Mouse (Mus musculus) neural tube, postnatal 0 days (tissue): ENCODE measurements around the gene Nrbp1. TPM values are rescaled to one million over a fixed set of nuclear protein-coding genes. Genes with fewer than 3 reads are reported as not detected.

Experiments used
- polyA plus RNA-seq: library from polyadenylated mRNA; unstranded; fragments of >200 nt; fragmentation: Nextera tagmentation; extraction: Ambion mirVana; gene quantifications from 2 replicates; pipeline ENCODE4 v1.2.1, GENCODE M21; 2015

The Nrbp1 gene
- 131 and 147 TPM in 2 replicates for polyA plus RNA-seq

DNA sequence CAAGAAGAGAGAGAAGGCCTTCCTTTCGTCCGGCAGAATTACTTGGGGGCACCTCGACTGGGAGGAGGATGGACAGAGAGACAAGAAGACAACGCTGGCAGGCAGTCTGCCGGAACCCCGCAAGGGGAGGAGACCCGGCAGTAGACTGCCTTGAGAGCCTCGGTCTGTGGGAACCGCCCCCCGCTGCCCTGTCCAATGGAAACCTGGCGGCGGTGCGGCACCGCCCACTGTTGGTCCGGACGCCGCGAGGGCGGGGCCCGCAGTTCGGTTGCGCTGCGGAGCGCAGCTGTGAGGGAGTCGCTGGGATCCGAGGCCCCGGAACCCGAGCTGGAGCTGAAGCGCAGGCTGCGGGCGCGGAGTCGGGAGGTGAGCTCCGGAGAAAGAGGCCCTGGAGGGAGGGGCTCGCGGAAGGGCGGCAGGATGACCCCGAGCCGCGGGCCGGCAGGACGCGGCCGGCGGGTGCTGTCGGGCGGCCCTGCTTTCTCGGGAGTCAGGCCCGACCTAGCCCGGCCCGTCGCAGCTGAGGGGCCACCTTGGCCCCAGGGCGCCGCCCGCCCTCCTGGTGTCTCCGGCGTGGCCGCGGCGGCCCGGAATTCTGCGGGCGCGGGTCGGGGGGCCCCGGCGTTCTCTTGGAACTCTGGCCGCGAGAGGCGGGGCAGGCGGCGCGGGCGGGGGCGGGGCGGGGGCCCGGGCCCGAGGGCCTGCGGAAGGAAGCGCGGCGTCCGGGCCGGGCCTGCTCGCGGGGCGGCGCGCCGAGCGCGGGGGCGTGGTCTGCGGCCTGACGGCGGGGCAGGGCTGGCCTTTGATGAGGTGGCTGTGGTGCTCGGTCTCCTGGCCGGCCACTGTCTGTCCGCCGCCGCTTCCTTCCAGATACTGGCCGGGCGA lies at the start of gene Nrbp1, which contains the start of gene Gm9970:
Nrbp1 (plus strand) TSS at position 228 of the 885 bp plus-strand sequence.
Gm9970 (minus strand) TSS at position 596 of the 885 bp plus-strand sequence.

DNA sequence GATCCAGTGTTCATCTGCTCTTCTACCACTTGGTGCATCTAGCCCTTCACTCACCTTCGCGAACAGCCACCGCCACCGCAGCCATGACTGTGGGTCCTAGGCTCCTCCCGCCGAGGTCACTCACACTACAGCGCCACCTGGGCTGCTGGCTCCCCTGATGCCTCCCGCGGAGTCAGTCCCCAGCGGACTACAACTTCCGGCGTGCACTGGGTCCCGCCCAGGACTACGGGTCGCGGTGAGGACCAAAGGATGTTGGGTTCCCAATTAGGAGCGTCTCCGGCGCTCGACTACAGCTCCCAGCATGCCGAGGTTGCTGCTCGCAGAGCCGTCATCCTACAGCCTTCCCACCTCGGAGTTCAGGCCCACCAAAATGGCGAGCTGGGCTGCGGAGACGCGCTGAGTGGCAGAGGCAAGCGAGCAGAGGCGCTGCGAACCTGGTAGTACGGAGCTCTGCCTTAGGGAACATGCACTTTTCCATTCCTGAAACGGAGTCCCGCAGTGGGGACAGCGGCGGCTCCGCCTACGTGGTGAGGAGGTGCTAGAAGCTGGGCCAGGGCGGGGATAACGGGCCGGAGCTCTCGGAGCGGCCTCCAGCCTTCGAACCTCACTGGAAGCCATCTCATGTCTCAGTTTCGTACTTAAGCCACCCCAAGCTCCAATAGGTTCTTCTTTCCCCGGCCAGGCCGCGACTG lies 47.6 kb upstream of the Nrbp1 start, which contains the start of the genes Snx17 and Eif2b4:
Snx17 (plus strand) TSS at position 289 of the 692 bp plus-strand sequence.
Eif2b4 (minus strand) TSS at position 492 of the 692 bp plus-strand sequence.

DNA sequence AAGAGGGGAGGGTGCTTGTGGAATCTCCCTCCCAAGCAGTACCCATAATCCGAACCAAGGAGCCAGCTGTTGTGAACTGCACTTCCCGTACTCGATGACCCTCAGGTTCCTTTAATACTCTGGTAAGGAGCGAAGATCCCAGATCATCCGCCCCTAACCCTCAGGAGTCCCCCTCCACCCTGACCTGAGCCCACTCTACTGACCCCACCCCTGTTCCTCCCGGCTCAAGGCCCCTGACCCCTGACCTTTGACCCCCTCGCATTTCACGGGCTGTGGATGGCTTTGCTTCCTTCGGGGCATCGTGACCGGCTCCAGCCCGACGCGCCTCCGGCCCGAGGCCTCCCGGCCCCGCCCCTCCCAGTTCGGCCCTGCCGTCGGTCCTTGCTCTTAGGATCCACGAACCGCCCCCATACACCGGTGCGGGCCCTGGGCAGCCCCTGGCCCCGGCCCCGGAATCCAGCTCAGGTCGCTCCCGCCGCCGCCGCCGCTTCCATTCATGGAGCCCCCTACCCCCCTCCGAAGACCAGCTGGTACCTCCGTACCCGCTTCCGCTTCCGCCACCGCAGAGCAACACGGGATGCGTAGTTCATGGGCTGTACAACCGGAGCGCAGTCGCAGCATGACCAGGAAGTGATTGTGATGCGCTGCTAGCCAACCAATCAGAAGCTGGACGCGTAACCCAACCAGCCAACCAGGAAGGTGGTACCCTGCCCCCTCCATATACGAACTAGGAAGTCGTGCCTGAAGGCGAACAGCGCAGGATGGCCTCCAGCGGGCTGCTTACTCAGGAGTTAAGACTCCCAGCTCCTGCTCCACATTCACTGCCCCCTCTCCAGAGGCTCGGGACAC lies 38.7 kb upstream of the Nrbp1 start, which contains the start of gene Zfp513:
Zfp513 (minus strand) TSS at position 562 of the 849 bp plus-strand sequence.

DNA sequence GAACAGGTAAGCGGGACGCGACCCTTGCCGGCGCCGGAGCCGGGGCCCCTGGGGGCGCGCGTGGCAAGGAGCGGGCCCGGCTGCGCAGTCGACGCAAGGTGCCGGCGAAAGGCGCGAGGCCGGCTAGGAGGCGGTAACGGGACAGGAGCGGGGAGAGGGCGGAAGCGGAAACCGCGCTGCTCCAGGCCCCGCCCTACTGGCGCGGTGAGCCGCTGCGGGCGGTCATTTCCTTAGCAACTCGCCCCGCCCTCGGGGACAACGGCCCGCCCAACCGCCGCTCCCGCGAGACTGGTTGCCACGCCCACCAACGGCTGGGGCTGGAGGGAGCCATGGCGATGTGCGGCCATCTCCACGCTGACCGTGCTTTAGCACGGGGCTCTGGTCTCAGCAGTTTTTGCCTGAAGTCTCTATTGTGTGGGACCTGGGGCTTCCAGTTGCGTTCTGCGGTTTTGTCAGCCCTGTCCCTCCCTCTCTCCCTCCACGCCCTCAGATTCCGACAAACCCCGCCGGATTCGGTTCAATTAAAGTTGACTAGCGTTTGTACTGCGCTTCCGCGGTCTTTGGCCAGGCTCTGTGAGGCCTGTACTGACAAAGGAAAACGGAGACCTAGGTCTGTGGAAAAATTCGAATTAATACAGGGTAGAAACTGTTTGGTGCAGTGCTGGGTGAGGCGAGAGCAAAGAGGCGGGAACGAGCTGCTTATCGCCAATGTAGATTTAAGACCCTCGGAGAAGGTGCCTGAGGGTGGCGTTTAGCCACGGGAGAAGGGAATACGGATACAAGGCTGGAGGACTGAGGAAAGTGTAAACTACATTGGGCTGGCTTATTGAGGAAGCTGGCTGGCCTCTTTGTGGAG lies 20.0 kb upstream of the Nrbp1 start, which contains the start of gene Ppm1g:
Ppm1g (minus strand) TSS at position 240 of the 856 bp plus-strand sequence.

DNA sequence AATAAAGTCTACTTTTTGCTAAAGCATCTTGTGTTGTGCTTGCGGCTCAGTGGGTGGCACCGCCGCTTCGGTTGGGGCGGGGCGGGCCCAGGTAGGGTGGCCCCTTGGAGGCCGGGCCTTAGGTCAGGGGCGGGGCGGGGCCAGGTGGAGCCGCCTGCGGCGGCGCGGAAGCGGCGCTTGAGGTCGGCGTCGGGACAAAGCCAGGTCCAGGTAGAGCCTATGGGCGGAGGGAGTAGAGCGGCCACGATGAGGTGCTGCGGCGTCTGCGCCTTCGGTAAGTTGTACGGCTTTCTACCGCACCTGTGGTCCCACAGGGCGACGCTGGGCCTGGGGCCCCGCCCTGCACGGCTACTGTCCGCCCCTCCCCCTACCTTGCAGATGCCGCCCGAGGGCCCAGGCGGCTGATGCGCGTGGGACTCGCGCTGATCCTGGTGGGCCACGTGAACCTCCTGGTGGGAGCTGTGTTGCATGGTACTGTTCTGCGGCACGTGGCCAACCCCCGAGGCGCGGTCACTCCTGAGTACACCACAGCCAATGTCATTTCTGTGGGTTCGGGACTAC lies 11.0 kb downstream of the Nrbp1 start, which contains the start of gene Krtcap3:
Krtcap3 (plus strand) TSS at position 151 of the 561 bp plus-strand sequence.

DNA sequence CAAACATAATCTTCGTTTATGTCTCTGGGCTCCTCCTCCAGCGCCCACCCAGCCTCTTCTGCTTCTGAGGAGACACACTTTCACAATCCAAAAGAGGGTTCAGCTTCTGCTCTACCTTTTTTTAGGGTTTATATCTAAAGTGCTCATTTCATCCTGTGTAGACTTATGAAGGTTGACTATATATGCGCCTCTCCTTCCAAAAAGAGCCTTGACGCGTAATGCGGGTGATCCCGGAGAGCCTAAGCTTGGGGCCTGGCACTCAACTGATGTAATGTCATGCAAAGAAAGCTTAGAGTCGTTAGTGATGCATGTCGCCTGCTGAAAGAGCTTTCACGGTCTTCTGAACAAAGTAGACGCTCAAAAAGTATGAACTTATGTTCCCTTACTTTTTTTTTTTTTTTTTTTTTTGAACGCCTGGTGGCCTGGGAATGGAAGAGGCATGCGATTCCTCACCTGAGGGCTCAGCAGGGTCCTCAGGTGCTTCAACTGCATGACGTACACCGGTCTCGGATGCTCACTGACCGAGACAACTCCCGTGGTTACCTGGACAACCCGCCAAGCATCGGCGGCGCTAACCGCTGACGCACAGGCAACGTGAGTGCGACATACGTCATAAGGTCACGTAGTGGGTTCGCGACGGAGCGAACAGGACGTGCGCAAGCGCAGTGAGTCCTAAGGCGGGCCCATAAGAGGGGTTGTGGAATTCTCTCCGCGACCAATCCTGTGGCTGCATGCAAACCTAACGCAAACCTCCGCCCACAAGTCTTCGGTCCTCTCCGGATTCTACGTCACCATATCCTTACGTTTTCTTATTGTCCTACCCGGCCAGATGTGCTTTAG lies 50.1 kb downstream of the Nrbp1 start, which contains the start of gene Ift172:
Ift172 (minus strand) TSS at position 596 of the 840 bp plus-strand sequence.

DNA sequence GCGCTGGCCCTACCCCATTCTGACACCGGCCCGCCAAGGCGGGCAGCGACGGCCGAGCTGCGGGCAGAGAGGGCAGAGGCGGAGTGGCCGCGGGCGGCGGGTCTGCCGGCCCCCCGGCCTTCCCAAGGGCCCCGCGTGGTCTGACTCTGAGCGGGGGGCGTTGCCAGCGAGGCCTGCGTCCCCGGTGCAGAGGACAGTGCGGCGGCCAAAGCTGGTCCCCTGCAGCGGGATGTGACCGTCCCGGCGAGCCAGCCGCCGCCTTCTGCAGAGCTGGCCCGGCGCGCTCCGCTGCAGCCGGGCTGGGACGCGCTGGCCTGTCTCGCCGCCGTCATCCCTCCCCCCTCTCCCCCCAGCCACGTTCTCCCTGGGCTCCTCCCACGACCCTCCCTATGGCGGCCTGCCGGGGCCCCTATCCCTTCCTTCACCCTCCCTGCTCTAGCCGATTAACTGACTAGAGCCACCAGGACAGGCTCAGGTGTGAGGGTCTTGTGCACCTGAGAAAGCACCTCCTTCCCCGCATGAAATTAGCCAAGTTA lies 55.0 kb downstream of the Nrbp1 start, which contains the start of gene Fndc4:
Fndc4 (minus strand) TSS at position 475 of the 536 bp plus-strand sequence.

DNA sequence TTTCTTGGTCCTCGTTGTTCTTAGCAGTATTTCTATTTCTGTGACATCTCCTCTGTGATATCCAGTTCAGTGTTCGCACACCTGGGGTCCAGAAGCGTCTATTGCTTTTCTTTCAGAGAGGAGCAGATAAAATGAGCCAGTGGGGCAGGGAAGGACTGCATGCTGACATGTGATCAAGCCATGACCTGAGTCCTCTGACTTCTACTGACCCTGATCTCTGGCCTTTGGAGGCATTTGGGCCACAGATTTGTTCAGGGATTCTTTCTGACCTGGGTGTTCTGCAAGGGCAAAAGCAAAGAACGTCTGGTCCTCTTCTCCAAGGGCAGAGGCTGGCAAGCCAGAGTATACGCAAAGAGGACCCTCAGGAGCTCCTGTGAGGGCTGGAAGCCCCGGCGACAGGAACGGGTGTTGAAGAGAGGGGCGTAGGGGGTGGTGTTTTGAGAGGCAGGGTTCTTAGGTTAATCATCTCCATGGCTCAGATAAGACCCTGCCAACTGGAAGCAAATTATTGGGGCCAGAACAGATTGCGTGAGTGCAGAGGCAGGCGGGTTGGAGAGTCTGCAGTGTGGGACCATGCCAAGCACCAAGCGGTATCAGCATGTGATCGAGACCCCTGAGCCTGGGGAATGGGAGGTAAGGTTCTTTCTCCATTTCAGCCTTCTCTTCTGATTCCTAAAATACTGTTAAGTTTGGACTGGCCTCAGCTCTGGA lies 56.5 kb downstream of the Nrbp1 start, which contains the start of gene Gckr:
Gckr (plus strand) TSS at position 397 of the 711 bp plus-strand sequence.

Other genes with a start within 250 kb of the Nrbp1 start
- gene Atraid, start 192.6 kb upstream of the Nrbp1 start, polyA plus RNA-seq: 231 and 250 TPM in 2 replicates
- gene Slc5a6, start 191.9 kb upstream of the Nrbp1 start, polyA plus RNA-seq: 18.0 and 20.8 TPM in 2 replicates
- gene Cad, start 186.1 kb upstream of the Nrbp1 start, polyA plus RNA-seq: 6.8 and 8.6 TPM in 2 replicates
- not detected in 2 replicates for gene Dnajc5g, start 134.6 kb upstream of the Nrbp1 start, polyA plus RNA-seq
- 55.6 and 64.5 TPM in 2 replicates for gene Slc30a3, start 132.6 kb upstream of the Nrbp1 start, polyA plus RNA-seq
- 0.15 and 0.41 TPM in 2 replicates for gene Trim54, start 124.2 kb upstream of the Nrbp1 start, polyA plus RNA-seq
- gene Ucn, start 102.0 kb upstream of the Nrbp1 start, polyA plus RNA-seq: 3.7 and 4.7 TPM in 2 replicates
- gene Mpv17, start 86.6 kb upstream of the Nrbp1 start, polyA plus RNA-seq: 53.5 and 60.8 TPM in 2 replicates
- 1.1 and 2.2 TPM in 2 replicates for gene Gm29609, start 61.0 kb upstream of the Nrbp1 start, polyA plus RNA-seq
- 34.0 and 42.3 TPM in 2 replicates for gene Gtf3c2, start 60.7 kb upstream of the Nrbp1 start, polyA plus RNA-seq
- 101 and 105 TPM in 2 replicates for gene Snx17, start 47.6 kb upstream of the Nrbp1 start, polyA plus RNA-seq
- gene Eif2b4, start 47.4 kb upstream of the Nrbp1 start, polyA plus RNA-seq: 74.3 and 83.1 TPM in 2 replicates
- 15.1 and 15.4 TPM in 2 replicates for gene Zfp513, start 38.6 kb upstream of the Nrbp1 start, polyA plus RNA-seq
- gene Ppm1g, start 20.2 kb upstream of the Nrbp1 start, polyA plus RNA-seq: 138 and 151 TPM in 2 replicates
- gene Gm9970, start 368 bp downstream of the Nrbp1 start, polyA plus RNA-seq: 0.93 and 1.6 TPM in 2 replicates
- gene Krtcap3, start 10.8 kb downstream of the Nrbp1 start, polyA plus RNA-seq: 4.7 and 5.5 TPM in 2 replicates
- gene Ift172, start 50.3 kb downstream of the Nrbp1 start, polyA plus RNA-seq: 21.7 and 24.5 TPM in 2 replicates
- 165 and 168 TPM in 2 replicates for gene Fndc4, start 55.2 kb downstream of the Nrbp1 start, polyA plus RNA-seq
- gene Gckr, start 56.6 kb downstream of the Nrbp1 start, polyA plus RNA-seq: 0.32 and 0.43 TPM in 2 replicates
- 58.2 and 66.0 TPM in 2 replicates for gene Zfp512, start 211.6 kb downstream of the Nrbp1 start, polyA plus RNA-seq
- gene 4930548H24Rik, start 244.9 kb downstream of the Nrbp1 start, polyA plus RNA-seq: not detected in 2 replicates